ENCODE assay signal across 8 mouse cellular contexts in the genomic region with DNA sequence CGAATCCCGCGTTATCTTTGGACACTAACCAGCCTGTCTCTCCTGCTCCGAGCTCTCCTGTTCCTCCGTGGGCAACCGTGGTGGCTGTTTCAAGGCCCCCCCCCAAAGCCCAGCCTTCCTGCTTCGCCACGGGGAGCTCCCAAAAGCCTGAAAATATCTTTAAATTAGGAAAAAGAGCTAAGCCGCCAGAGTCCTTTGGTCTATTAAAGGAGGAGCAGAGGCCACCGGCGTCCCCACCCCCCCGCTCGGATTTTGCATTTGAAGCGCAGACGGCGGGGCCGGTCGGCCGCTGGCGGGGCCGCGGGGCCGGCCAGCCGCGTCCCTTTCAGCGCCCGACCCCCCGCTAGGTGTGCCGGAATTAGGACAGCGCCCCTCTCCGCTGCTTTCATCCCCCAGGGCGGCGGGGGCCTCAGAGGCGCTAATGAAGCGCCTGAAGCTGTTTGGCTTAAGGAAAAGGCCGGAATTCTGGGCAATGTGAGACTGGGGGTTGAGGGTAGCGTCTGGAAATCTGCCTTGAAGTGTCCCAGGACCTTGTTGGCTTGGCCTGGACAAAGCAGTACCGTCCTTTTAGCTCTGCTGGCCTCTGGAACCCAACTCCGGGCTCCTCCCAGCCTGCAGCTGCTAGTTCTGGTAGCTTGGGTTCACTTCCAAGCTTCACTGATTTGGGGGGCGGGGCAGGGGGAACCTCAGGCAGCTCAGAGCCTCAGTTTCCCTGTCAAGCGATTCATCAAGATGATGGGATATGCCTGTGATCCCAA. TPM values are rescaled to one million over a fixed set of nuclear protein-coding genes. Genes with fewer than 3 reads are reported as not detected.
DNase-seq lines count a peak whose midpoint lies in the region; ATAC-seq and TF ChIP-seq lines count a peak whose summit lies in the region.

No protein-coding gene starts in this region.

- H3K36me3 ChIP-seq in kidney, adult 2 months (ENCODE audit: control insufficient read depth, insufficient read depth, low read length), result no peaks in the 10 kb centered on the region
- no peaks in the 10 kb centered on the region for H3K36me3 ChIP-seq in heart, embryonic 12.5 days
- H3K36me3 ChIP-seq in liver, embryonic 14.5 days (replicated peaks; ENCODE audit: control insufficient read depth, insufficient read depth, low read depth), result no peaks in the 10 kb centered on the region
- no peaks in the 10 kb centered on the region for H3K36me3 ChIP-seq in stomach, embryonic 15.5 days
- H3K36me3 ChIP-seq in thymus, adult 2 months (ENCODE audit: control insufficient read depth, insufficient read depth, low read length), result no peaks in the 10 kb centered on the region

- peak; percentile 51 to 56 for DNase-seq in kidney, postnatal 4 days
- no peak for DNase-seq in kidney, adult 2 months
- DNase-seq in cerebellum, adult 8-10 months, result peak; percentile 36
- DNase-seq in liver, embryonic 14.5 days (ENCODE audit: low read depth in 3 of 3, low spot score in 3 of 3), result no peak
- DNase-seq in thymus, adult 2 months, result no peak
- no peak for DNase-seq in urinary bladder, postnatal 36 days (ENCODE audit: low spot score in 2 of 2)

- TF ChIP-seq CTCF in kidney, adult 2 months (conservative IDR thresholded peaks at IDR 0.05; ENCODE audit: insufficient read depth, insufficient read length, low read depth, low read length), result no peak
- no peak for TF ChIP-seq CTCF in liver, embryonic 14.5 days (IDR thresholded peaks at IDR 0.05; ENCODE audit: low read depth)
- no peak for TF ChIP-seq CTCF in thymus, adult 2 months (IDR thresholded peaks at IDR 0.05; ENCODE audit: borderline replicate concordance, control insufficient read depth, extremely low read depth, insufficient read depth, low read length, poor library complexity)

- 9% methylated on average over 41 of the region's 41 CpGs for WGBS in kidney, adult 2 months
- under 1% methylated on average over 41 of the region's 41 CpGs for WGBS in heart, embryonic 12.5 days
- 2% methylated on average over 41 of the region's 41 CpGs for WGBS in liver, embryonic 14.5 days (ENCODE audit: insufficient replicate concordance)
- WGBS in stomach, embryonic 15.5 days, result 1% methylated on average over 41 of the region's 41 CpGs
- 7% methylated on average over 41 of the region's 41 CpGs for WGBS in thymus, adult 2 months

- no peak overlapping the region for H3K4me3 ChIP-seq in kidney, adult 2 months (ENCODE audit: insufficient read depth, low read depth, low read length)
- peak overlapping the region; percentile 60 for H3K4me3 ChIP-seq in heart, embryonic 12.5 days
- peak overlapping the region in 1 of 2 experiments; percentile 2; a peak in 1 of 4 replicates for H3K4me3 ChIP-seq in liver, embryonic 14.5 days (ENCODE audit: insufficient read depth in 1 of 2, low read depth in 2 of 2, low read length in 2 of 2)
- peak overlapping the region; percentile 66 for H3K4me3 ChIP-seq in stomach, embryonic 15.5 days (replicated peaks)
- no peak overlapping the region for H3K4me3 ChIP-seq in thymus, adult 2 months (ENCODE audit: control insufficient read depth, insufficient read depth, low read length)

- peaks cover 10% of the 10 kb centered on the region; the same call in 1 of the 2 replicates for H3K9me3 ChIP-seq in heart, embryonic 12.5 days (replicated peaks)
- no peaks in the 10 kb centered on the region for H3K9me3 ChIP-seq in liver, embryonic 14.5 days (ENCODE audit: control insufficient read depth, low read length)
- H3K9me3 ChIP-seq in stomach, embryonic 15.5 days, result no peaks in the 10 kb centered on the region

- peak overlapping the region; percentile 94 for H3K4me2 ChIP-seq in heart, embryonic 12.5 days
- H3K4me2 ChIP-seq in liver, embryonic 14.5 days (ENCODE audit: low read depth), result peak overlapping the region; percentile 62
- peak overlapping the region; percentile 94 for H3K4me2 ChIP-seq in stomach, embryonic 15.5 days

- 0 out of 2 replicates have a peak, but pooled peaks have one; percentile 12 for ATAC-seq in heart, embryonic 12.5 days (ENCODE audit: insufficient number of reproducible peaks, low FRiP score)
- ATAC-seq in liver, embryonic 14.5 days (ENCODE audit: insufficient read depth), result no peak
- peak; percentile 9; the same call in 1 of the 2 replicates for ATAC-seq in stomach, embryonic 15.5 days (ENCODE audit: insufficient read depth, low FRiP score, low read depth)

- no peak for TF ChIP-seq POLR2A in kidney, adult 2 months (IDR thresholded peaks at IDR 0.05; ENCODE audit: low read depth, low read length)
- TF ChIP-seq POLR2A in thymus, adult 2 months (IDR thresholded peaks at IDR 0.05; ENCODE audit: control insufficient read depth, extremely low read depth, insufficient read depth, low read length, poor library complexity), result no peak

- no peak for TF ChIP-seq EP300 in liver, embryonic 14.5 days (IDR thresholded peaks at IDR 0.05; ENCODE audit: low read depth)

- H3K27me3 ChIP-seq in kidney, adult 2 months (replicated peaks; ENCODE audit: control insufficient read depth, insufficient read depth, low read length), result no peaks in the 10 kb centered on the region
- peaks cover 13% of the 10 kb centered on the region for H3K27me3 ChIP-seq in heart, embryonic 12.5 days (replicated peaks)
- H3K27me3 ChIP-seq in liver, embryonic 14.5 days (ENCODE audit: control insufficient read depth, insufficient read depth, low read length), result peaks cover 43% of the 10 kb centered on the region
- 0 out of 2 replicates have a peak, but pooled peaks cover 12% of the 10 kb centered on the region for H3K27me3 ChIP-seq in stomach, embryonic 15.5 days (replicated peaks)
- peaks cover 30% of the 10 kb centered on the region for H3K27me3 ChIP-seq in thymus, adult 2 months (ENCODE audit: control insufficient read depth, insufficient read depth, low read length)

- peak overlapping the region; percentile 82 for H3K9ac ChIP-seq in heart, embryonic 12.5 days
- no peak overlapping the region for H3K9ac ChIP-seq in liver, embryonic 14.5 days (replicated peaks)
- H3K9ac ChIP-seq in stomach, embryonic 15.5 days, result peak overlapping the region; percentile 19; the same call in 1 of the 2 replicates

- H3K27ac ChIP-seq in kidney, adult 2 months (ENCODE audit: insufficient read depth, low read depth, low read length), result no peak overlapping the region
- no peak overlapping the region for H3K27ac ChIP-seq in heart, embryonic 12.5 days (ENCODE audit: poor library complexity, severe bottlenecking)
- H3K27ac ChIP-seq in liver, embryonic 14.5 days, result no peak overlapping the region
- peak overlapping the region; percentile 74 for H3K27ac ChIP-seq in stomach, embryonic 15.5 days
- no peak overlapping the region for H3K27ac ChIP-seq in thymus, adult 2 months (ENCODE audit: control insufficient read depth, insufficient read depth, low read length)

- H3K4me1 ChIP-seq in kidney, adult 2 months (ENCODE audit: control insufficient read depth, insufficient read depth, low read length), result peaks cover 4% of the 10 kb centered on the region; the same call in 1 of the 2 replicates
- peaks cover 21% of the 10 kb centered on the region for H3K4me1 ChIP-seq in heart, embryonic 12.5 days (replicated peaks)
- H3K4me1 ChIP-seq in liver, embryonic 14.5 days (replicated peaks; ENCODE audit: control insufficient read depth in 2 of 2, insufficient read depth in 2 of 2, low read length in 1 of 2), result no peaks in the 10 kb centered on the region
- H3K4me1 ChIP-seq in stomach, embryonic 15.5 days, result peaks cover 15% of the 10 kb centered on the region
- peaks cover 3% of the 10 kb centered on the region; the same call in 1 of the 2 replicates for H3K4me1 ChIP-seq in thymus, adult 2 months (replicated peaks; ENCODE audit: control insufficient read depth, insufficient read depth, low read length)

RNA-seq across cellular contexts. Expression of a gene that starts 23.6 kb away (rescaled TPM):
- polyA plus RNA-seq in kidney, adult 2 months (2012; rRNA removed), result 28.7 and 44.4 TPM in 2 replicates
- polyA plus RNA-seq in heart, embryonic 12.5 days (2016; fragmentation: Nextera tagmentation; extraction: Ambion mirVana), result 11.2 and 11.4 TPM in 2 replicates
- polyA plus RNA-seq in liver, embryonic 14.5 days (2012; rRNA removed), result 4.5 and 6.1 TPM in 2 replicates
- polyA plus RNA-seq in liver, embryonic 14.5 days (2014; fragmentation: Nextera tagmentation; extraction: Ambion mirVana), result 1.2 and 1.7 TPM in 2 replicates
- 17.7 and 18.1 TPM in 2 replicates for polyA plus RNA-seq in stomach, embryonic 15.5 days (2015; fragmentation: Nextera tagmentation; extraction: Ambion mirVana)
- polyA plus RNA-seq in thymus, adult 2 months (2012; rRNA removed), result 170 and 184 TPM in 2 replicates

Comparison
In these comparisons a context has a peak if more than half of its experiments do, and no peak if none do; other contexts are left out.
1. DNase-seq: peak in kidney, postnatal 4 days (2 of 2) and cerebellum, adult 8-10 months (single experiment); none in kidney, adult 2 months (single experiment), liver, embryonic 14.5 days (0 of 3), thymus, adult 2 months (single experiment) and urinary bladder, postnatal 36 days (0 of 2).
2. H3K4me3 ChIP-seq: peak in heart, embryonic 12.5 days (single experiment) and stomach, embryonic 15.5 days (single experiment); none in kidney, adult 2 months (single experiment) and thymus, adult 2 months (single experiment).
3. Peak in every context shown above with its lines, with median percentiles within 50 percentile points of each other: H3K4me2 ChIP-seq.